Mouse (Mus musculus): ENCODE measurements around the gene Nfatc4. TPM values are rescaled to one million over a fixed set of nuclear protein-coding genes. Genes with fewer than 3 reads are reported as not detected.
A peak's percentile ranks its signal among the peaks of the same experiment; 100 is the strongest.

The Nfatc4 gene
- polyA plus RNA-seq, 1 experiment from 2014 or later: 25.9 TPM

DNA sequence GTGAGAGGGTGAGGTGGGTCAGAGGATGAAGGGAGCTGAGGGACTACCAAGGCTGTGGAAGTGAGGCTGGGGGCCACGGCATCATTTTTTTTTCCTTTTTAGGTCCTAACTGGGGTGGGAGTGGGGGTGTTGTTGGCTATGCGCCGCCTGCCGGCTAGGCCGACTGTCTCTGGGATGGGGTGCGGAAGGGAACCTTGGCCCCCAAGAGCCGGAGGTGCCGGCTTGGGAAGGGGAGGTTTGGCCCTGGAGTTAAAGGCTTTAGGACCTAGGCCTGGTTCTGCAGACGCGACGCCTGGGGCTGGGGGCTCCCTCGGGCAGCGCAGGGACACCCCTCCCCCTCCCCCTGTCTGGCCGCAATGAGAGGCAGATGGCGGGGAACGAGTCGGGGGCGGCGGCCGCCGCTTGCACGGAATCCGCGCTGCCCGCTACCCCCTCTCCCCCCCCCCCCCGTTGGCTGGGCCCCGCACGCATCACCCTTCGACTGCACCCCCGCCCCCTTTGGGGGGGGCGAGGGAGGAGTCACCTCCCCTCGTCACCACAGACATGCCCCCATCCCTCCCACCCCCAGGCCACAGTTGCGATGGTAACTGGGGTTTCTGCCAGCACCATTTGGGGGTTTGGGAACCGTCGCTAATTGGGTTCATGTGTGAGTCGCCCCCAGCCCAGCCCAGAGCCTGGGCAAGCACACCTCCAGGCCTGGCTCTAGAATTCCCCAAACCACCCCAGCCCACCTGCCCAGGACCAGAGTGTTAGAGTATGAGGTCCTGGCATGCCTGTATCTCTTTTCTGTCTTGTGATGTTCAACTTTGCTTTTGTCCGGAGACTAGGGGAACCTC is 2.5 kb downstream of the Nfatc4 start:
- Histone ChIP-seq H3K4me3 (ENCODE audit: low read depth, low read length) (peak overlapping the region; percentile 54), H3K27ac (ENCODE audit: low read depth, low read length) (peak overlapping the region; percentile 83), H3K4me1 (ENCODE audit: control insufficient read depth, insufficient read depth, low read length) (peaks cover 7% of the 10 kb centered on the region), H3K27me3 (ENCODE audit: control insufficient read depth, insufficient read depth, low read length) (peaks cover 4% of the 10 kb centered on the region), H3K9me3 (ENCODE audit: control insufficient read depth, low read length) (no peaks in the 10 kb centered on the region), H3K36me3 (ENCODE audit: control insufficient read depth, insufficient read depth, low read length) (no peaks in the 10 kb centered on the region; the same call in 1 of the 2 replicates), H3K9ac (ENCODE audit: low read length) (peak overlapping the region; percentile 67), H3K4me2 (ENCODE audit: low read depth) (peak overlapping the region; percentile 81)
- WGBS: 1% methylated on average over 22 of the region's 37 CpGs
- DNase-seq (ENCODE audit: low spot score) (peak; percentile 70), ATAC-seq (ENCODE audit: insufficient read depth, low FRiP score, low TSS enrichment) (no peak)

DNA sequence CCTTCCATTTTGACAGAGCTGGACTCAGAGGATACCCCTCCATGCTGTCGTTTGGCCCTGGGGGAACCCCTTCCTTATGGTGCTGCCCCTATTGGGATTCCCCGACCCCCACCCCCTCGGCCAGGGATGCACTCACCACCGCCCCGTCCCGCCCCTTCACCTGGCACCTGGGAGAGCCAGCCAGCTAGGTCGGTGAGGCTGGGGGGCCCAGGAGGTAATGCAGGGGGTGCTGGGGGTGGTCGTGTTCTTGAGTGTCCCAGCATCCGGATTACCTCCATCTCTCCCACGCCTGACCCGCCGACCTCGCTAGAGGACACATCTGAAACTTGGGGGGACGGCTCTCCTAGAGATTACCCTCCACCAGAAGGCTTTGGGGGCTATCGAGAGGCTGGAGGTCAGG is 3.2 kb downstream of the Nfatc4 start:
- Histone ChIP-seq H3K27me3 (ENCODE audit: control insufficient read depth, insufficient read depth, low read length) (peaks cover 4% of the 10 kb centered on the region), H3K9ac (ENCODE audit: low read length) (peak overlapping the region; percentile 27), H3K27ac (ENCODE audit: low read depth, low read length) (0 out of 2 replicates have a peak overlapping the region, but pooled peaks have one; percentile 11), H3K4me3 (ENCODE audit: low read depth, low read length) (peak overlapping the region; percentile 54), H3K4me1 (ENCODE audit: control insufficient read depth, insufficient read depth, low read length) (peaks cover 7% of the 10 kb centered on the region), H3K9me3 (ENCODE audit: control insufficient read depth, low read length) (no peaks in the 10 kb centered on the region), H3K4me2 (ENCODE audit: low read depth) (peak overlapping the region; percentile 81), H3K36me3 (ENCODE audit: control insufficient read depth, insufficient read depth, low read length) (no peaks in the 10 kb centered on the region; the same call in 1 of the 2 replicates)
- WGBS: 1% methylated on average over 15 of the region's 15 CpGs
- DNase-seq (ENCODE audit: low spot score): no peak
- ATAC-seq (ENCODE audit: insufficient read depth, low FRiP score, low TSS enrichment): no peak

DNA sequence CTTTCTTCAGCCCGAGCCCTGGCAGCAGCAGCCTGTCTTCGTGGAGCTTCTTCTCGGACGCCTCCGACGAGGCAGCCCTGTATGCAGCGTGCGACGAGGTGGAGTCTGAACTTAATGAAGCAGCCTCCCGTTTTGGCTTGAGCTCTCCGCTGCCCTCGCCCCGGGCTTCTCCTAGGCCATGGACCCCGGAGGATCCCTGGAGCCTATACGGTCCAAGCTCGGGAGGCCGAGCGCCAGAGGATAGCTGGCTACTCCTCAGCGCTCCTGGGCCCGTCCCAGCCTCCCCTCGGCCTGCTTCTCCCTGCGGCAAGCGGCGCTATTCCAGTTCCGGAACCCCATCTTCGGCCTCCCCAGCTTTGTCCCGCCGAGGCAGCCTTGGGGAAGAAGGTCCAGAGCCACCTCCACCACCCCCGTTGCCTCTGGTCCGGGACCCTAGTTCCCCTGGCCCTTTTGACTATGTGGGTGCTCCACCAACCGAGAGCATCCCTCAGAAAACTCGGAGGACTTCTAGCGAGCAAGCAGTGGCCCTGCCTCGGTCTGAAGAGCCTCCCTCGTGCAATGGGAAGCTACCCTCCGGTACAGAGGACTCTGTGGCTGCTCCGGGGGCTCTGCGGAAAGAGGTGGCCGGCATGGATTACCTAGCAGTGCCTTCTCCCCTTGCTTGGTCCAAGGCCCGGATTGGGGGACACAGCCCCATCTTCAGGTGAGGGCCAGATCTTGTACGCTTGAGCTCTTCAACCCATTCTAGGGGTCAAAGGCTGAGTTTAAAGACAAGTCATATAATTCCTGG is 3.8 kb downstream of the Nfatc4 start:
- Histone ChIP-seq H3K9me3 (ENCODE audit: control insufficient read depth, low read length) (no peaks in the 10 kb centered on the region), H3K4me2 (ENCODE audit: low read depth) (peak overlapping the region; percentile 81), H3K9ac (ENCODE audit: low read length) (peak overlapping the region; percentile 27), H3K4me1 (ENCODE audit: control insufficient read depth, insufficient read depth, low read length) (peaks cover 7% of the 10 kb centered on the region), H3K27me3 (ENCODE audit: control insufficient read depth, insufficient read depth, low read length) (peaks cover 4% of the 10 kb centered on the region), H3K27ac (ENCODE audit: low read depth, low read length) (no peak overlapping the region), H3K4me3 (ENCODE audit: low read depth, low read length) (peak overlapping the region; percentile 54), H3K36me3 (ENCODE audit: control insufficient read depth, insufficient read depth, low read length) (no peaks in the 10 kb centered on the region; the same call in 1 of the 2 replicates)
- DNase-seq (ENCODE audit: low spot score) (peak; percentile 27), ATAC-seq (ENCODE audit: insufficient read depth, low FRiP score, low TSS enrichment) (no peak)
- WGBS: 7% methylated on average over 41 of the region's 41 CpGs

DNA sequence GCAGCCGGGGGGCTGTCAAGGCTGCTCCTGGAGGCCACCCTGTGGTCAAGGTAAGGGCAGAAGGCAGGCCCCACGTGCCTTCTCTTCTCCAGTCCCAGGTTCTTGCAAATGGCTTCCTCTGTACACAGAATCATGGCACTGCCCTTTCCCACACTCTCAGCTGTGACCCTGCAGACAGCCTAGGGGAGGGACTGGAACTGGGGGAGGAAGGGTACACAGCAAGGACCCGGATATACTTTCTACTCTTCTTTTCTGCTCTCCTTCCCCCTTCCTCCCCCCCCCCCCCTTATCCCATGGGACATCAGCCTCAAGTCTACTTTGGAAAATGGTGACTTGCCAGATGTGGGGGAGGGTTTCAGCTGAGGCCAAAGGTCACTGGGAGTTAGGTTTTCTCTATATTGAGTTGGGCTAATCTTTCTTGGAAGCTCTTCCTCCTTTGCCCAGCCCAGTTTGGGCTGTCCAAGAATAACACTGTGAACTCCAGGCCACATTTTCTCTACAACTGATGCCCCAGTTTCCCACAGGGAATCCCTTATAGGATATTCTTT is 5.8 kb downstream of the Nfatc4 start:
- Histone ChIP-seq H3K9me3 (ENCODE audit: control insufficient read depth, low read length) (no peaks in the 10 kb centered on the region), H3K27ac (ENCODE audit: low read depth, low read length) (no peak overlapping the region), H3K36me3 (ENCODE audit: control insufficient read depth, insufficient read depth, low read length) (no peaks in the 10 kb centered on the region; the same call in 1 of the 2 replicates), H3K4me2 (ENCODE audit: low read depth) (no peak overlapping the region), H3K27me3 (ENCODE audit: control insufficient read depth, insufficient read depth, low read length) (peaks cover 4% of the 10 kb centered on the region), H3K4me1 (ENCODE audit: control insufficient read depth, insufficient read depth, low read length) (peaks cover 7% of the 10 kb centered on the region), H3K9ac (ENCODE audit: low read length) (no peak overlapping the region), H3K4me3 (ENCODE audit: low read depth, low read length) (no peak overlapping the region)
- ATAC-seq (ENCODE audit: insufficient read depth, low FRiP score, low TSS enrichment) (no peak), DNase-seq (ENCODE audit: low spot score) (no peak)
- 44% methylated on average over 3 of the region's 3 CpGs for WGBS

DNA sequence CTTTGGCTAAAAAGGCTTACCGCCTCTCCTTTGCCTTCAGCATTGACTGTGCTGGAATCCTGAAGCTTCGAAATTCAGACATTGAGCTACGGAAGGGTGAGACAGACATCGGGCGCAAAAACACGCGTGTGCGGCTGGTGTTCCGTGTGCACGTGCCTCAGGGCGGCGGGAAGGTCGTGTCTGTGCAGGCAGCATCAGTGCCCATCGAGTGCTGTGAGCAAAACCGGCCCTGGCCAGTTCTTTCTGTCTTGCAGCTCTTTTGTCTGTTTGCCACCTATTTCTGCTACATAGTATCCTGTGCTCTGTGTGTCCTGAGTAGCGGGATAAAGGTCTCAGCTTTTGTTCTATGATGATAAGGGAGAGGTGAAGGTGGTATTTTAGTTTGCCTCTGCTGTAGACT is 6.9 kb downstream of the Nfatc4 start:
- Histone ChIP-seq H3K9me3 (ENCODE audit: control insufficient read depth, low read length) (no peaks in the 10 kb centered on the region), H3K4me2 (ENCODE audit: low read depth) (no peak overlapping the region), H3K4me1 (ENCODE audit: control insufficient read depth, insufficient read depth, low read length) (peaks cover 2% of the 10 kb centered on the region), H3K36me3 (ENCODE audit: control insufficient read depth, insufficient read depth, low read length) (no peaks in the 10 kb centered on the region; the same call in 1 of the 2 replicates), H3K9ac (ENCODE audit: low read length) (no peak overlapping the region), H3K4me3 (ENCODE audit: low read depth, low read length) (no peak overlapping the region), H3K27me3 (ENCODE audit: control insufficient read depth, insufficient read depth, low read length) (peaks cover 4% of the 10 kb centered on the region), H3K27ac (ENCODE audit: low read depth, low read length) (no peak overlapping the region)
- no peak for DNase-seq (ENCODE audit: low spot score)
- WGBS: 95% methylated on average over 16 of the region's 16 CpGs
- ATAC-seq (ENCODE audit: insufficient read depth, low FRiP score, low TSS enrichment): no peak

DNA sequence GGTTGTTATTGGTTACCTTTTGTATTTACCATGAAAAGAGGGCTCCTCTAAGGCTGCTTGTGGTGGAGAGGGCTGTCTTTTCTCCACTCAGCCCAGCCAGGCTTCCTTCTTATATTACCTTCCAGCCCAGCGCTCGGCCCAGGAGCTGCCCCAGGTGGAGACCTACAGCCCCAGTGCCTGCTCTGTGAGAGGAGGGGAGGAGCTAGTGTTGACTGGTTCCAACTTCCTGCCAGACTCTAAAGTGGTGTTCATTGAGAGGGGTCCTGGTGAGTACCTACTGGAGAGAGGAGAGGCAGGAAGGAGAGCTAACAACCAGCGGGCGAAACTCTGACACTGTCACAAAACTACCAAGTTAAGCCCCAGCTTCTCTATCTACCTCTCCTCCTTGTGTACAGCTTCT is 7.4 kb downstream of the Nfatc4 start:
- DNase-seq (ENCODE audit: low spot score): no peak
- no peak for ATAC-seq (ENCODE audit: insufficient read depth, low FRiP score, low TSS enrichment)
- H3K4me2 ChIP-seq (ENCODE audit: low read depth): no peak overlapping the region
- no peak overlapping the region for H3K27ac ChIP-seq (ENCODE audit: low read depth, low read length)
- H3K9ac ChIP-seq (ENCODE audit: low read length): no peak overlapping the region
- WGBS: 82% methylated on average over 4 of the region's 4 CpGs
- H3K27me3 ChIP-seq (ENCODE audit: control insufficient read depth, insufficient read depth, low read length): peaks cover 4% of the 10 kb centered on the region
- H3K4me3 ChIP-seq (ENCODE audit: low read depth, low read length): no peak overlapping the region
- no peaks in the 10 kb centered on the region for H3K4me1 ChIP-seq (ENCODE audit: control insufficient read depth, insufficient read depth, low read length)
- no peaks in the 10 kb centered on the region for H3K9me3 ChIP-seq (ENCODE audit: control insufficient read depth, low read length)
- no peaks in the 10 kb centered on the region; the same call in 1 of the 2 replicates for H3K36me3 ChIP-seq (ENCODE audit: control insufficient read depth, insufficient read depth, low read length)

DNA sequence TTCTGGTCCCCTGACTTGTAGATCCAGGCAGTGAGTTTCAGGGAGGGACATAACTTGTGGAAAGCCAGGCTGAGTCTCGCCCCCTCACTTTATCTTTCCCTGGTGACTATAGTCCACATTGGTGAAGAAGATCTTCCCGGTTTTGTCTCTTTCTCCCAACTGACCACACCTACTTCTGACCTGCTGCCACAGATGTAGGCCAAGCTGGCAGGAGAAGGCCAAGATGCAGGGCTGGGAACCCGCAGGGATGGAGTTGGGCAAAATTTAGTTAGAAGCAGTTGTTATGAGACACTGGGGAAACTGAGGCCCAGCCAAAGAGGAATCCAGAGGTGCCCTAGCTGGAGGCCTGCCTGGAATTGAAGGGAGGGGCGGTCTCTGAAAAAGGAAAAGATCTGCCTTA is 10.2 kb downstream of the Nfatc4 start:
- no peak for ATAC-seq (ENCODE audit: insufficient read depth, low FRiP score, low TSS enrichment)

DNA sequence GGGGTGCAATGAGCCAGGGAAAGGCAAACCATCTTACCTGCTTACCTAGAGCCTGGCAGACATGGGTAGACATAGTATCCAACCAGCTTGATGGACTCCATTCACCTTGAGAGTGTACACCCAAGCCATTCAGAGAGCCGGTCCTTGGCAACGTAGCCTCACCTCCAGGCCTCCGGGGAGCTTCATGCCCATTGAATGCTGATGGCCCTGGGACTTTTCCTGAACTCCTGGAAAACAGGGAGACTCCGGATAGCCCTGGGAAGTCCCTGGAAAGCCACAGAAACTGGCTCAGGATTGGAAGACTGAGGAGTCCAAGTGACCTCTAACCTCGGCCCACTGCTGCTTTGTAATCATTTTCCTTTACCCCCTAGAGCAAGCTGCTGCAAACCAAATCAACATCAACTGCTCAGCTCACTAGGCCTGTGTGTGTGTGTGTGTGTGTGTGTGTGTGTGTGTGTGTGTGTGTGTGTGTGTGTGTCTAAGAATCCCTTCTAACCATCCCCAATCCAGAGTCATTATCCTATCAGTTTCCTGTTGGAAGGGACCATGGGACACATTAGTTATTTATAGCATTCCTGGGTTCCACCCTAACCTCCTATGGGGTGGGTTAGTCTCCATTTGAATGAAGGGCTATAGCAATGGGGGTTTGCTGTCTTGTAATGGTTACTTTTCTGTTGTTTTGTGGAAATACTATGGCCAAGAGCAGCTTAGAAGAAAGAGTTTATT is 12.0 kb downstream of the Nfatc4 start:
- no peaks in the 10 kb centered on the region for H3K27me3 ChIP-seq (ENCODE audit: control insufficient read depth, insufficient read depth, low read length)
- no peak overlapping the region for H3K9ac ChIP-seq (ENCODE audit: low read length)
- WGBS: 74% methylated on average over 5 of the region's 5 CpGs
- ATAC-seq (ENCODE audit: insufficient read depth, low FRiP score, low TSS enrichment) (no peak), DNase-seq (ENCODE audit: low spot score) (no peak)
- no peaks in the 10 kb centered on the region for H3K9me3 ChIP-seq (ENCODE audit: control insufficient read depth, low read length)
- H3K4me1 ChIP-seq (ENCODE audit: control insufficient read depth, insufficient read depth, low read length): no peaks in the 10 kb centered on the region
- H3K27ac ChIP-seq (ENCODE audit: low read depth, low read length): no peak overlapping the region
- no peaks in the 10 kb centered on the region; the same call in 1 of the 2 replicates for H3K36me3 ChIP-seq (ENCODE audit: control insufficient read depth, insufficient read depth, low read length)
- H3K4me3 ChIP-seq (ENCODE audit: low read depth, low read length): no peak overlapping the region
- H3K4me2 ChIP-seq (ENCODE audit: low read depth): no peak overlapping the region

More for the DNA sequence above, 10.2 kb downstream of the Nfatc4 start:
- H3K4me2 ChIP-seq (ENCODE audit: low read depth): no peak overlapping the region
- no peak overlapping the region for H3K9ac ChIP-seq (ENCODE audit: low read length)
- no peaks in the 10 kb centered on the region for H3K4me1 ChIP-seq (ENCODE audit: control insufficient read depth, insufficient read depth, low read length)
- no peak overlapping the region for H3K4me3 ChIP-seq (ENCODE audit: low read depth, low read length)
- no peaks in the 10 kb centered on the region for H3K9me3 ChIP-seq (ENCODE audit: control insufficient read depth, low read length)
- no peaks in the 10 kb centered on the region for H3K27me3 ChIP-seq (ENCODE audit: control insufficient read depth, insufficient read depth, low read length)
- WGBS: 85% methylated on average over 4 of the region's 4 CpGs
- no peak for DNase-seq (ENCODE audit: low spot score)
- no peak overlapping the region for H3K27ac ChIP-seq (ENCODE audit: low read depth, low read length)
- H3K36me3 ChIP-seq (ENCODE audit: control insufficient read depth, insufficient read depth, low read length): no peaks in the 10 kb centered on the region; the same call in 1 of the 2 replicates
